Mouse (Mus musculus) stomach, postnatal 0 days (tissue): ENCODE measurements around the gene Dhx40. TPM values are rescaled to one million over a fixed set of nuclear protein-coding genes. Genes with fewer than 3 reads are reported as not detected.
A peak's percentile ranks its signal among the peaks of the same experiment; 100 is the strongest.

Experiments used
- ATAC-seq: fragments of 200-750 bp; cut with Nextera tagmentation; 2 replicates; pipeline ENCODE4 v1.8.0; 2017; ENCODE audit not compliant: low FRiP score, low TSS enrichment
- DNase-seq: peaks from one replicate; pipeline ENCODE4 v3.0.0-alpha.2; 2016; ENCODE audit warnings: low spot score
- H3K27ac ChIP-seq: fragments of 300-500 bp; sonication (generic); replicated peaks from 2 replicates; pipeline ENCODE4 v1.5.1; 2014; ENCODE audit warnings: mild to moderate bottlenecking, control low read depth
- H3K27me3 ChIP-seq: fragments of 300-500 bp; sonication (generic); 2 replicates; pipeline ENCODE4 v1.6.1; 2014; ENCODE audit warnings: low read length; ENCODE audit not compliant: control insufficient read depth, insufficient read depth
- H3K36me3 ChIP-seq: fragments of 300-500 bp; sonication (generic); 2 replicates; pipeline ENCODE4 v1.6.1; 2014; ENCODE audit warnings: low read length, mixed read lengths; ENCODE audit not compliant: control insufficient read depth, insufficient read depth
- H3K4me1 ChIP-seq: fragments of 300-500 bp; sonication (generic); replicated peaks from 2 replicates; pipeline ENCODE4 v1.6.1; 2014; ENCODE audit warnings: antibody characterized with exemption; ENCODE audit not compliant: control insufficient read depth, insufficient read depth
- H3K4me2 ChIP-seq: fragments of 300-500 bp; sonication (generic); replicated peaks from 2 replicates; pipeline ENCODE4 v1.6.1; 2014; ENCODE audit warnings: low read depth, mild to moderate bottlenecking, control low read depth, moderate library complexity
- H3K4me3 ChIP-seq: fragments of 300-500 bp; sonication (generic); 2 replicates; pipeline ENCODE4 v1.5.1; 2014; ENCODE audit warnings: low read depth, low read length, control low read depth
- H3K9ac ChIP-seq: fragments of 300-500 bp; sonication (generic); 2 replicates; pipeline ENCODE4 v1.6.1; 2014; ENCODE audit warnings: mild to moderate bottlenecking, low read length, control low read depth, mixed read lengths
- H3K9me3 ChIP-seq: fragments of 300-500 bp; sonication (generic); 2 replicates; pipeline ENCODE4 v1.6.1; 2016; ENCODE audit warnings: low read length; ENCODE audit not compliant: control insufficient read depth
- CTCF ChIP-seq: IDR thresholded peaks from 2 replicates; pipeline ENCODE4 v1.5.1; 2016; ENCODE audit warnings: antibody characterized with exemption, low read depth, mild to moderate bottlenecking, moderate library complexity
- EP300 ChIP-seq: optimal IDR thresholded peaks from 2 replicates; pipeline ENCODE3; 2016; ENCODE audit warnings: antibody characterized with exemption
- WGBS: fragments of 180-500 bp; shearing (Covaris S2); extraction: QIAGEN DNeasy Blood & Tissue Kit; methylation state at CpG from one replicate; pipeline ENCODE4 v1.1.7; 2014; 5-methylcytosine and 5-hydroxymethylcytosine counted together
- polyA plus RNA-seq: library from polyadenylated mRNA; unstranded; fragments of >200 nt; fragmentation: Nextera tagmentation; extraction: Ambion mirVana; gene quantifications from 2 replicates; pipeline ENCODE4 v1.2.1, GENCODE M21; 2015

Gene Dhx40
- polyA plus RNA-seq, result 12.8 and 13.1 TPM in 2 replicates

DNA sequence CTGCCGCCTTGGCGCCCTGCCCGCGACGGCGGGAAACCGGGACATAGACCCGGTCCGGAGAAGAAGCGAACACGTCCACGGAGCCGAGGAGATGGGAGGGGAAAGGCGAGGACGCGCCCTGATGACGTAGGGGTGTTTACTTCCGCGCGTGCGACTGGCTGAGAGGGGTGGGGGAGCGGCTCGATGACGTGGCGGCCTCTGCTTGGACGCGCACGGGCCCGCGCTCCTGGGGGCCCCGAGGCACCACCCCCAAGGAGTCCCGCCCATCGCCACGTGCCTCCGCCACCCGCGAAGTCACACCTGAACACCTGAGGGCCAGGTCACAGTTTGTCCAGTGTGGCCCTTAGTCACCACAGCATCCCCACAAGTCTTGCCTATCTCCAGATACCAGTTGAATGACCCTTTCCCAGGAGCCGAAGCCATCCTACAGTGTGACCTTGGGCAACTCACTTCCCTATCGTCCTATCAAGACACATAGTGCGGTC, at the start of gene Dhx40:
Dhx40 (minus strand) TSS at position 242 of the 485 bp plus-strand sequence.
- WGBS, result 7% methylated on average over 36 of the region's 40 CpGs
- Histone ChIP-seq H3K9me3 (no peaks in the 10 kb centered on the region), H3K9ac (peak within 1 kb of the TSS; percentile 79), H3K36me3 (no peaks in the 10 kb centered on the region), H3K4me3 (peak within 1 kb of the TSS; percentile 90), H3K27ac (peak within 1 kb of the TSS; percentile 81), H3K27me3 (no peaks in the 10 kb centered on the region), H3K4me2 (peak within 1 kb of the TSS; percentile 77), H3K4me1 (no peaks in the 10 kb centered on the region)
- TF ChIP-seq EP300 (no peak), CTCF (0 out of 2 replicates have a peak, but pooled peaks have one; percentile 6)
- DNase-seq (peak; percentile 95), ATAC-seq (peak; percentile 96)

DNA sequence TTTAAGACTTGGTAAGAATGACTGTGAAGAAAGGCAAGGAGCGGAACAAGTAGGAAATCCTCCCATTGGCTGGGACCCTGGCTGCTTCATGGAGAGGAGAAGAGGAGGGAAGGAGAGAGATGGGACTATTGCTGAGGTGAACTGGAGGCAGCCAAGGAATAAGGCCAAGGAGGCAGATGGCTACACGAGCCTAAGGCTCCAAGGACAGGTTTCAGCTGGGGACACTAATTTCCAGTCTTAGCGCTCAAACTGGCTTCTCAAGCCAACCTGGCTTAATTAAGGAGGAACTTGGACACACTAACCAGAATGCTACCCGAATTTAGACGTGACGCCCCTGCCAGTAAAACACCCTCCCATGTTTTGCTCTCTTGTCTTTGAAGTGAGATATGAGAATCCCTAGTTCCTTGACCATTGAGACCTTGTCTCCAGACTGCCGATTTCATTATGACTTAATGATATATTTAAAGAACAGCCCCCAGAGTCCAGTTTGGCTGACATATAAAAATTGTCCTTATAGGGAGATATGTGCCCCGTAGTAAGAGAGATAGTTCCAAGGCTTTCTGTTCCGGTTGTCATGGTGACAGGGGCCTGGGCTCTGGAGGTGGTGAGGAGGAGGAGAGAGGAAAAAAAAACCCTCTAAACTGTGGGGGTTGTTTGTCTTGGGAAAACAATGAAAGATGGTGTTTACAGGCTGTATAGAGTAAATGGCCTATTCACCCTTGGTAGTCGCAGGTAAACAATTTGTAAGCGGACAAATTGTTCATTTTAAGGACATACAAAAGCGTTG, 48.3 kb upstream of the Dhx40 start:
- Histone ChIP-seq H3K4me1 (0 out of 2 replicates have a peak, but pooled peaks cover under 1% of the 10 kb centered on the region), H3K27me3 (no peaks in the 10 kb centered on the region), H3K9me3 (no peaks in the 10 kb centered on the region), H3K9ac (no peak overlapping the region), H3K4me2 (no peak overlapping the region), H3K36me3 (no peaks in the 10 kb centered on the region), H3K4me3 (no peak overlapping the region), H3K27ac (no peak overlapping the region)
- 66% methylated on average over 12 of the region's 12 CpGs for WGBS
- ATAC-seq, result no peak
- DNase-seq, result no peak
- TF ChIP-seq EP300, result no peak

- H3K27ac ChIP-seq, result peak overlapping the region; percentile 86
- DNase-seq (no peak), ATAC-seq (peak; percentile 30; the same call in 1 of the 2 replicates)
- no peaks in the 10 kb centered on the region for H3K9me3 ChIP-seq
- TF ChIP-seq EP300, result no peak
- no peak for TF ChIP-seq CTCF
- no peak overlapping the region for H3K4me2 ChIP-seq
- no peaks in the 10 kb centered on the region for H3K36me3 ChIP-seq
- H3K4me3 ChIP-seq, result no peak overlapping the region
- H3K27me3 ChIP-seq, result no peaks in the 10 kb centered on the region
- no peak overlapping the region for H3K9ac ChIP-seq
- 52% methylated on average over 3 of the region's 3 CpGs for WGBS
- H3K4me1 ChIP-seq, result 0 out of 2 replicates have a peak, but pooled peaks cover 2% of the 10 kb centered on the region
These were observed 45.5 kb upstream of the Dhx40 start for GRCm38 (mm10) chr11:86853081-86853480.

DNA sequence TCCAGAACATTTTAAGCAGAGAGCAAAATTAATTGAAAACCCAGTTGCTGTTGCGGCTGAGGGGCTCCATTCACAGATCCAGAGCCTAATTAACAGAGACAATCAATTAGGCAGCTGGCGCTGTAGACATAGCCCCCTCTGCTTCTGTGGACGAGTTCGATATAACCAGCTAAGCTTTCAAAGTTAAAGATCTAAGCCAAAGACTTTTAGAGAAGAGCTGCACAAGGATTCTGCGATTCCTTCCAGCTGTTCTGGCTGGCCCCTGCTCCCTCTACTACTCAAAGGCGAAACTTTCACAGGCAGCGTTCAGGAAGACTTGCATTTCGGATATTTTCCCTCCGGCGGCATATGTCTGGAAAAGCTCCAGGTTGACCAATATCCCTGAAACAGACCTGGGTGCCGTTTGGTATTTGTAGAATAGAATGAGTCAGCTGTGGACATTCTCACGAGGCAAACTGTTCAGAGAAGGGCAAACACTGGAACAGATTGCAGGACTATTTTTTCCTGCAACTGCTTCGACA, 45.0 kb upstream of the Dhx40 start:
- no peaks in the 10 kb centered on the region for H3K27me3 ChIP-seq
- peak overlapping the region; percentile 42 for H3K4me2 ChIP-seq
- no peaks in the 10 kb centered on the region for H3K36me3 ChIP-seq
- no peaks in the 10 kb centered on the region for H3K9me3 ChIP-seq
- H3K27ac ChIP-seq, result peak overlapping the region; percentile 86
- TF ChIP-seq CTCF (no peak), EP300 (no peak)
- 8% methylated on average over 13 of the region's 13 CpGs for WGBS
- DNase-seq (peak; percentile 67), ATAC-seq (peak; percentile 82)
- peak overlapping the region; percentile 20 for H3K4me3 ChIP-seq
- 0 out of 2 replicates have a peak, but pooled peaks cover 2% of the 10 kb centered on the region for H3K4me1 ChIP-seq
- H3K9ac ChIP-seq, result peak overlapping the region; percentile 52

- Histone ChIP-seq H3K27ac (peak overlapping the region; percentile 86), H3K9ac (no peak overlapping the region), H3K4me2 (peak overlapping the region; percentile 42), H3K4me3 (peak overlapping the region; percentile 20), H3K4me1 (0 out of 2 replicates have a peak, but pooled peaks cover 2% of the 10 kb centered on the region), H3K9me3 (no peaks in the 10 kb centered on the region), H3K36me3 (no peaks in the 10 kb centered on the region), H3K27me3 (no peaks in the 10 kb centered on the region)
- 15% methylated on average over 7 of the region's 7 CpGs for WGBS
- peak; percentile 61; the same call in 1 of the 2 replicates for ATAC-seq
- peak; percentile 45 for DNase-seq
- TF ChIP-seq CTCF (no peak), EP300 (no peak)
These were observed 44.4 kb upstream of the Dhx40 start for GRCm38 (mm10) chr11:86851714-86852533.
